ENCODE assay signal across 27 mouse cellular contexts in the genomic region with DNA sequence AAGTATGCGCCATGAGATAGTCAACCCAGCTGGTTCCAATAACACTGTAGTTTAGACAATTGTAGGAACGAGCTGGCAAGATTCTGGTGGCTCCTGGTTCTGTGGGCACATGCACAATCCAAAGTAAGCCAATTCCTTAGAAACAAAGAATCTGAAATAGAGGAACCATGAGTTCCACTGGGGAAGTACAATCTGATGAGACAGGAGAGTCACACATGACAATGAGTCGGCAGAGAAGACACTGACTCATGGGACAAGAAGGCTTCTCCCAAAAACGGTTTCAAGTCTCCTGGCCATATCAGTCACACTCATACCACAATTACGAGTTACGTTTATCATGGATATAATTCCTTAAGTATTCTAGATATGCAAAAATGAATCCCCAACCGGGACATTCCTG.
A peak's percentile ranks its signal among the peaks of the same experiment; 100 is the strongest.
DNase-seq lines count a peak whose midpoint lies in the region; ATAC-seq and TF ChIP-seq lines count a peak whose summit lies in the region.
"Had no signal": no experiment of that assay in that cellular context is flagged by ENCODE, and none has a peak within 500 bp of the region (broad histone marks: within the 10 kb centered on the region; RNA-seq: fewer than 3 reads in every experiment).

No protein-coding gene starts in this region.

- no peak overlapping the region for H3K4me3 ChIP-seq in heart, embryonic 16.5 days (ENCODE audit: low read length)
- H3K4me3 ChIP-seq in heart, embryonic 12.5 days, result no peak overlapping the region
- H3K4me3 ChIP-seq: heart, embryonic 10.5 days; layer of hippocampus, adult 2 months; limb, embryonic 15.5 days; megakaryocyte, embryonic 14.5 days; midbrain, embryonic 13.5 days had no signal

- CTCF ChIA-PET in Patski (lab: Charles Lee), result interaction anchor here (0.9 kb wide), 1 partner anchor 26 kb away, joined by 3 read pairs; no protein-coding TSS in a partner anchor

- in situ Hi-C loops in Patski (cut with MboI; ENCODE audit: low pct_unique_long_range_greater_than_20kb), result loop anchor here (25.0 kb wide), 1 partner anchor 320 kb away; no protein-coding TSS in a partner anchor

- no peak for TF ChIP-seq CTCF in Patski (IDR thresholded peaks at IDR 0.05)

- WGBS in heart, embryonic 16.5 days, result 72% methylated on average over 7 of the region's 7 CpGs
- 81% methylated on average over 7 of the region's 7 CpGs for WGBS in heart, embryonic 12.5 days

- H3K36me3 ChIP-seq in heart, embryonic 16.5 days (ENCODE audit: control insufficient read depth, insufficient read depth), result peaks cover 8% of the 10 kb centered on the region
- peaks cover 16% of the 10 kb centered on the region for H3K36me3 ChIP-seq in heart, embryonic 12.5 days
- H3K36me3 ChIP-seq: midbrain, embryonic 13.5 days had no signal

- H3K27me3 ChIP-seq in heart, embryonic 16.5 days (ENCODE audit: control insufficient read depth, insufficient read depth, low read length), result no peaks in the 10 kb centered on the region
- H3K27me3 ChIP-seq in heart, embryonic 12.5 days (replicated peaks), result no peaks in the 10 kb centered on the region
- no peaks in the 10 kb centered on the region for H3K27me3 ChIP-seq in Patski
- H3K27me3 ChIP-seq: limb, embryonic 15.5 days; megakaryocyte, embryonic 14.5 days; midbrain, embryonic 13.5 days had no signal

- H3K4me1 ChIP-seq in heart, embryonic 16.5 days (ENCODE audit: control insufficient read depth, insufficient read depth, low read length), result peaks cover 55% of the 10 kb centered on the region
- H3K4me1 ChIP-seq in heart, embryonic 12.5 days (replicated peaks), result peaks cover 33% of the 10 kb centered on the region
- H3K4me1 ChIP-seq: midbrain, embryonic 13.5 days had no signal

- no peak overlapping the region for H3K4me2 ChIP-seq in heart, embryonic 16.5 days (ENCODE audit: low read depth, low read length)
- no peak overlapping the region for H3K4me2 ChIP-seq in heart, embryonic 12.5 days
- H3K4me2 ChIP-seq: hindbrain, embryonic 14.5 days; limb, embryonic 15.5 days; midbrain, embryonic 13.5 days had no signal

- POLR2A ChIA-PET in Patski (lab: Charles Lee), result interaction anchor here (1.8 kb wide), 1 partner anchor 75 kb away, joined by 6 read pairs; a partner anchor contains a TSS

- H3K9me3 ChIP-seq in heart, embryonic 16.5 days (replicated peaks; ENCODE audit: control insufficient read depth, low read length), result peaks cover 7% of the 10 kb centered on the region
- H3K9me3 ChIP-seq in heart, embryonic 12.5 days (replicated peaks), result peaks cover 21% of the 10 kb centered on the region
- H3K9me3 ChIP-seq: limb, embryonic 15.5 days; megakaryocyte, embryonic 14.5 days; midbrain, embryonic 13.5 days had no signal

- H3K9ac ChIP-seq in heart, embryonic 16.5 days (ENCODE audit: low read length), result no peak overlapping the region
- no peak overlapping the region for H3K9ac ChIP-seq in heart, embryonic 12.5 days
- H3K9ac ChIP-seq: hindbrain, embryonic 14.5 days; limb, embryonic 15.5 days; midbrain, embryonic 13.5 days had no signal

- DNase-seq in 416B (ENCODE audit: low read depth), result peak; percentile 66
- no peak for DNase-seq in Patski (ENCODE audit: low read depth, low spot score)
- DNase-seq in frontal cortex, adult 2 months (ENCODE audit: extremely low spot score in 1 of 2, low spot score in 1 of 2), result no peak
- no peak for DNase-seq in embryo, embryonic 9.5 days (ENCODE audit: extremely low spot score)
- DNase-seq in kidney, postnatal 25 days, result no peak
- DNase-seq: adrenal gland, adult 2 months; cerebellum, adult 2 months; cerebellum, postnatal 25 days; embryo, embryonic 11 days; gastrocnemius, postnatal 25 days; heart, postnatal 4 days; kidney, adult 8-10 months; kidney, postnatal 10 days; lung, adult 18-20 months; lung, postnatal 10 days; thymus, adult 18-20 months; thymus, postnatal 36 days had no signal

- ATAC-seq in heart, embryonic 16.5 days (replicated peaks; ENCODE audit: extremely low read depth, insufficient read depth, low FRiP score), result no peak
- ATAC-seq in heart, embryonic 12.5 days (ENCODE audit: insufficient number of reproducible peaks, low FRiP score), result no peak
- ATAC-seq in Patski, result peak; percentile 33
- peak; percentile 88 for ATAC-seq in granulocyte monocyte progenitor cell, adult 5-6 weeks (replicated peaks; ENCODE audit: poor library complexity, severe bottlenecking)
- ATAC-seq: forebrain, embryonic 14.5 days; midbrain, embryonic 13.5 days had no signal

- H3K27ac ChIP-seq in heart, embryonic 16.5 days (ENCODE audit: low read length), result peak overlapping the region; percentile 31; the same call in 1 of the 2 replicates
- no peak overlapping the region for H3K27ac ChIP-seq in heart, embryonic 12.5 days (ENCODE audit: poor library complexity, severe bottlenecking)
- H3K27ac ChIP-seq: heart, embryonic 10.5 days; hindbrain, embryonic 14.5 days; layer of hippocampus, adult 2 months; limb, embryonic 15.5 days; midbrain, embryonic 13.5 days had no signal

Comparison
In these comparisons a context has a peak if more than half of its experiments do, and no peak if none do; other contexts are left out.
1. ATAC-seq: peak in Patski (single experiment) and granulocyte monocyte progenitor cell, adult 5-6 weeks (single experiment); none in heart, embryonic 16.5 days (single experiment) and heart, embryonic 12.5 days (single experiment).